Mouse (Mus musculus): Measurements from ENCODE around the gene Serinc2.

GRCm38 (mm10) chr4:130294513-130294912, 15.5 kb upstream of the Serinc2 start:
- TF ChIP-seq EP300 (IDR thresholded peaks at IDR 0.05; ENCODE audit: insufficient read depth, low read depth, low read length) (no peak), POLR2A (IDR thresholded peaks at IDR 0.05; ENCODE audit: insufficient read depth, low read depth, low read length) (no peak)

Data from heart, adult 2 months (tissue).